Mouse (Mus musculus): ENCODE measurements at regions not wholly inside any gene's neighbourhood (a gene's known extent, or its start where the extent isn't known, plus 50 kb on each side); places are given as distances from the start of the nearest gene placed in this dataset.

DNA sequence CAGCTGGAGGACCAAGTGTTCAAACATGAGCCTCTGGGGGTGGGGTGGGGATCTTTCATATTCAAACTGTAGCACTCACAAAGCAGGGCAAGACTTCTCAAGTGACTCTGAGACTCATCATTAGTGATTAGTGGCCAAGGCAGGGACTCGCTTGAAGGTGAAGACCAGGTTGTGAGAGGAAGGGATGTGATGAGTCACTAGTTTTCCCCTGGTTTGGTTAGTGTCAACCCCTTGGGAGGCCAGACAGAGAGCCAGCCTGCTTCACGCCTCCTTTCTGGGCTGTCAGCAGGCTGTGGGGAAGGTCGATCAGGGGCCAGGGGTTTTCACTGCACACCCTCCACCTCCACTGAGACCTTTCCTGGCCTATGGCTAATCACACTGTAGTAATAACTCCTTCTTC lies 65.2 kb downstream of the Slc30a10 start:
- DNase-seq: no peak

DNA sequence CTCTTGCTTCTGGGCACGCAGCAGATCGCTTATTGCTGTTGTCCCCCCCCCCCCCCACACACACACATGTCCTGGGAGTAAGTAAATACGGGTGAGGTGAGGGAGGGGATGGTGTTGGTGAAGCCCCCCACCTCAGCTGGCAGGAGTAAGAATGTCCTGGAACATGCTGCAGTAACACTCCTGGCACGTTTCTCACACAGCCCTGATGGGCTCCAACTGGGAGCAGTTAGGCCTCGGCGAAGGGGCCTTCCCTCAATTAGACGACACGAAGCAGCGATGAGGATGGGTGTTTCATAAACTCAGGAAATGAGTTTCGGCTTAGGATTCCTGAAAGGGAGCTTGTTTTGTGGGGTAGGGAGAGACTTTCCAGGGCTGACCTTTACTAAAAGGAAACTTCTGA lies 69.4 kb downstream of the Slc30a10 start:
- DNase-seq: no peak

DNA sequence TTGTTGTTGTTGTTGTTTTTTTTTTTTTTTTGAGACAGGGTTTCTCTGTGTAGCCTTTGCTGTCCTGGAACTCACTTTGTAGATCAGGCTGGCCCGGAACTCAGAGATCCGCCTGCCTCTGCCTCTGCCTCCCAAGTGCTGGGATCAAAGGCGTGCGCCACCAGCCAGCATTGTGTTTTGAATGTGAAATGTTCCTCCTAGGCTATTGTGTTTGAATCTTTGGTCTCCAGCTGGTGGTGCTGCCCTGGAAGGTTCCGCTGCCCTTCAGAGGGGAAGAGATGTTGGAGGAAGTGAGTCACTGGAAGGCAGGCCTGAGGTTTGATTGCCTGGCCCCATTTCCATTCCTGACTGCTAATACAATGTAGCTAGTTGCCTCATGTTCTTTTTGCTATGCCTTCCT lies 78.8 kb downstream of the Slc30a10 start:
- DNase-seq: no peak

DNA sequence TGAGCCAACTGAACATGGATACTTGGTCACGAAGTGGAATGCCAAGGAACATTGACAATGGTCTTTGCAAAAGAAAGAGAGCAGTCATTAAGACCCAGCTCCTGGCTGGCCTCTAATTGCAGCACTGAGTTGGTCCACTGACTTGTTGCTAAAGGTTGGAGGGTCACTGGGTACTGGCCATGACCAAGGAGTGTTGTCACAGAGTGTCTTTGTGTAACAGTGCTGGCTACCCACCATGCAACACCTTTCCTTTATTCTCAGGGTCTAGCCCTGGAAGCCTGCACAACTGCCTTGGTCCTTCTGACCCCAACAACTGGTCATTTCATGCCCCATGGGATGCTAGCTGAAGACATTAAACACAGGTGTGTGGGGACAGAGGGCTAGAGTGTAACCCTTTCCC lies 79.5 kb downstream of the Slc30a10 start:
- DNase-seq: no peak

DNA sequence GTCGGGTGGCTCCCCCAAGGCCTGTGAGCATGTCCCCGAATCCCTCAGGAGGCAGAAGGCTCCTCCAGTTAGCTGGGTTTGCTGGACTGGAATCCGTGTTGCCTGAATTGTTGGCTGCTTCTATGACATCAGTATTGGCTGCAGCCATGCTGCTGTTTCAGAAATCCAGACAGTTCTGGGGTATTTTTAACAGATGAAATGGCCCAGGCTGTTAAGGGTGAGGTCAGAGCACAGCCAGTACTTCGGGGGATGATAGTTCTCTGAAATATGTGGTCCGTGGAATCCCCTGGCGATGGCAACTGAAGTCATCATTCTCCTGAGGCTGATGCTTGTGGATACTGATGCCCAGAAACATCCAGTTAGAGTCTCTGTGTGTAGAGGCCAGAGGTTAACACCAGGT lies 80.7 kb downstream of the Slc30a10 start:
- DNase-seq: no peak

DNA sequence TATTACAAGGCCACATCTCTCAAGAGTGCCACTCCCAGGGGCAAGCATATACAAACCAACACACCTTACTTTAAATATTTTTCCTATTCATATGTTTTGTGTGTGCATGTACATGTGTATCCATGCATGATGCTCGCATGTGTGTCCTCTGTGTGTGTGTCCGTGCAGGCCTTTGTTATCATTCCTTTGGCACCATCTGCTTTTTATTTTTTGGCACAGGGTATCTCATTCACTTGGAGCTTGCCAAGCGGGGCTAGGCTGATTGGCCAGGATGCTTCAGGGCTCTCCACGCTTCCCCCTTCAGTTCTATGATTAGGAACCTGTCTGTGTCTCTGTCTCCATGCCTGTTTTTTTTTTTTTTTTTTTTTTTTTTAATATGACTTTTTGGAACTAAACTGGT lies 82.6 kb downstream of the Slc30a10 start:
- DNase-seq: no peak

DNA sequence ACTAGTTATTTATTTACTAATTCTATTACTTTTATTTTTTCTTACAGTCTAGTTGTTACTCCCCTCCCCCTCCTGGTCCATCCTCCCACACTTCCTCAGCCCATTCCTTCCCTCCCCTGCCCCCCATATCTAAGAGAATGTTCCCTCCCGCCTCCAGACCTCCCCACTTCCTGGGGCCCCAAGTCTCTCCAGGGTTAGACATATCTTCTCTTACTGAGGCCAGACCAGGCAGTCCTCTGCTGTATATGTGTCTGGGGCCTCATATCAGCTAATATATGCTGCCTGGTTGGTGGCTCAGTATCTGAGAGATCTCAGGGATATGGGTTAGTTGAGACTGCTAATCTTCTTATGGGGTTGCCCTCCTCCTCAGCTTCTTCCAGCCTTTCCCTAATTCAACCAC lies 84.8 kb downstream of the Slc30a10 start:
- no peak for DNase-seq

DNA sequence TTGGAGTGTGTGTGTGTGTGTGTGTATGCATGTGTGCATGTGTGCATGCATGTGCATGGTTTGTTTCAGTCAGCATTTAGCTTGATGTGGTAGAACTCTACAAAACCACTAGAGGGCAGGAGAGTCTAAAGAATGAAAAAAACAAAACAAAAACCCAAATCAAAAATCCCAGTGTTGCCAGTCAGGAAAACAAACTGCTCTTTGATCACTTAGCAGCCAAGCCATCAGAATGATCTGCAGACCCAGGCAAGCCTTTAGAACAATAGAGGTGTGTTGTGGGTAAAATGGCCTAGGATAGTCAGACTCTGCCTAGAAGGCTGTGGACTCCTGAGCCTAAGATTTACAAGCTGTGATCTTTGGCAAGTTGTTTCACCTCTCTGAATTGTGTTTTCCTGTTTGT lies 91.7 kb downstream of the Slc30a10 start:
- no peak for DNase-seq

DNA sequence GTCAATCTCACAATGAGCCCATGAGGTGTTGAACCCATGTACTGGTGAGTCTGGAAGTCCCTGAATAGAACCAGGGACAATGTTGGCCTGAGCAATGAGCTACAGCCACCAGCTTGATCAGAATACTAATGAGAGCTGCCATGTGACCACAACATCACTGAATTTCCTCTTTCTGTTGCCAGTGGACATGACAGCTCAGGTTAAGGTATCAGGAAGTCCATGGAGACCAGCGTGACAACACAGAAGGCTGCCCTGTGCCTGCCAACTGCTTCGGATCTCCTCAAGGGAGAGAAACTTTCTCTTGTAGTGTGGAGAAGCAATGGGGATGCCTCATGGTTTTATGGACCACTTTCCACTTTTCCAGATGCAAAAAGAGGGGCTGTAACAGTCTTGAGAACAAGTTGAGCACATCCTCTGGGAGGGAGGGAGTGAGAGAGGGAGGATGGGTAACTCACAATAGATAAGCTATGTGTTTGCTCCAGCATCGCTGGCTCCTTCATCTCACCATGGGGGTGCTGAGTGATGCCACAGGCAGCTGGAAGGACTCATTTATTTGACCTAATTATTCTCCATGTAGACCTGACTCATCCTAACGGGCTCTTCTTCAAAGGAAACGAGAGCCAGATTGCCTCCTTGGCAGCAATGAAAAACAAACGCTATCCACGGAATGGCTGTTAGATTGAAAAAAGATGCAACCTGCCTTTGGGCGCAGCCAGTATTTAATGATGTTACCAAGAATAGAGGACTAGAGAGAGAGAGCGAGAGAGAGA lies 118.3 kb downstream of the Slc30a10 start:
- DNase-seq: peak; percentile 24

DNA sequence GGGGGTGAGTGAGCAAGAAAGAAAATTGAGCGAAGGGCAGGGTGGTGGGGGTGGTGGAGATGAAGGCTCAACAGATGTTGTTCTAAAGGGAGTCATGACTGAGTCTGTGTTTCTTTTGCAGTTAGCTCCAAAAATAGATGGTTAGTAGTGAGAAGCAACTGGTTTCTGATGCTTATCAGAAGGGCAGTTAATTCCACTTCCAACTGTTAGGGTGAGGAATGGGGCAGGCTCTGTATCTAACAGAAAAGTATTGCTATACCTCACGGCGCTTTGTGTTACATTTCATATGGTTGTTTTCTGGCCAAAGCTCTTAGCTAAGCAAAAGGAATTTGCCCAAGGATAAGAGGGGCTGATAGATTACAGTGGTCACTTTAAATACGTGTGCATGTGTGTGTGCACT lies 120.3 kb downstream of the Slc30a10 start:
- no peak for DNase-seq

DNA sequence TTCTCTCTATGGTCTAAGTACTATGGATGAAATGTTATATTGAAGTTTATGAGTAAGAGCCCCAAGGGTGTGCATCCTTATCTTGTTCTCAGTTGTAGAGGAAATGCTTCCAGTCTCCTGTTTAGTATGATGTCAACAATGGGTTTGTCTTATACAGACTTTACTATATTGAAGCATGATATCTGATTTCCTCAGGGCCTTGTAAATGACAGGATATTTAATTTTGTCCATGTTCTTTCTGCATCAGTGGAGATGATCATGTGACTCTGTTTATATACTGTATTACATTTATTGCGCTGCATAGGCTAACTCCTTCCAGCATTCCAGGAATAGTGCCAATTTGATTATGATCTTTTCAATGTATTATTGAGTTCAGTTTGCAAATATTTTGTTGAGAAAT lies 125.2 kb downstream of the Slc30a10 start:
- no peak for DNase-seq

DNA sequence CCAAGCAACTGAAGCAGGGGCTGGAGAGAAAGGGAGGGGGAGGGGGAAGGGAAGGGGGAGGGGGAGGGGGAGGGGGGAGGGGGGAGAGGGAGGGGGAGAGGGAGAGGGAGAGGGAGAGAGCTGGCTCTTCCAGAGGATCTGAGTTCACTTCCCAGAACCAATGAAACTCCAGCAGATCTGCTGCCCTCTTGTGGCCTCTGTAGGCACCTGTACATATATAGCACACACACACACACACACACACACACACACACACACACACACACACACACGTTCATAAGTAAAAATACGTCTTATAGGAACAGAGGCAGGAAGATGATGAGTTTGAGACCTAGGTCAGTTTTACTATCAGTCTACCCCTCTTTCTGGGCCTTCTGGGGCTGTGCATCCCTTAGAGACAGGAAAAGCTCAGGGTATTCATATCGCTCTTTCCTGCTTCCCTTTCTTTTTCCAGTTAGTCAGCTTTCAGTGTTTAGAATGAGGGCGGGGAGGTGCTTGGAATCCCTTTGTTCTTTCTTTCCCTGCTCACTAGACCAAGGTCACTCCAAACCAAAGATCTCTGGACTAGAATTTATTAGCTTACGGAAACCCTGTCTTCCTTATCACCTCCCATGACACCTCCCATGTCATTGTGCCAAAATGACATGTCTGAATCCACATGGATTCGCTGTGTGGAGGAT lies 130.7 kb downstream of the Slc30a10 start:
- peak; percentile 9 for DNase-seq

DNA sequence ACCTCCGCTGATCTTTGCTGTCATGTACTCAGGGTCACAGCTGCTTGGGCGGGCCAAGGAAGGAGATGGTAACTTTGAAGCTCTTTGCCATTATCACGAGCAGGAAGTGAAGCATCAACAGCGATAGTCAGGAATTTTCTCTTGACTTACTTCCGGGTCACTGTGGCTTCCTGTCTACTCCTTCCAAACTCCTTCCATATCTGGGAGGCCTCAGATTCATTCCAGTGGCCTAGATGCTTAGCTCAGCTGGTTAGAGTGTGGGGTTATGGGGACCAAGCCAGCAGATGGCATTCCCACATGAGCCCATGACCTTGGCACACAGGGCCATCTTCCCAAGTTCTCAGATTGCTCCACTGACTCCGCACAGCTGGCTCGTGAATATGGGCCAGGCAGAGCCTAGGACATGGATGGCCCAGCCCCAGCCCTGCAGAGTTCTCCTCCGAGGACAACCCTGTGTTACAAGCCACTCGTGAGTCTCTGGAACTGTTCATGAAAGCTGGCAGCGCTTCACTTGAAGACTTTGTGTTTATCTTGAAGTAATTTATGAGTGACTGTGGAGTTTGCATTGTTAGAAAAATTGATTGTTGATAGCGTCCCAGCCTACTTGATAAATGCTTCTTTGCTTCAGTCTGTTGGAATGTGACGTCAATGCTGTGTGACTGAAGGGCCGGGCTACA lies 133.2 kb downstream of the Slc30a10 start:
- DNase-seq: peak; percentile 33

DNA sequence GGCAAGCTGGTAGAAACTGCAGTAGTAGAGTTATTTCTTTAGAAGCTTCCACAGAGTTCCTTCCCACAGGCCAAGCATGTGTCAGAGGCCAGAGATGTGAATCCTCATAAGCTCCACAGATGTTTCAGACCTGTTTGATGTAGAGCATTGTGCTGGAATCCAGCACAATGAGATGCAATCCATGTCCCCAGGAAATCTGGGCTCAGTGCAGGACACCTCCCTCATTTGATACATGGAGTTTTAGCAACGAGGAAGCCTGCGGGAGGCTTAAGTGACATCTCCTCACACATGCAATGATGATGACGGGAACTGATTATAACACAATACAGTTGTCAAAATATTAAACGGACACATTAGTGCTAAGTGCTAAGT lies 133.7 kb downstream of the Slc30a10 start:
- no peak for DNase-seq

DNA sequence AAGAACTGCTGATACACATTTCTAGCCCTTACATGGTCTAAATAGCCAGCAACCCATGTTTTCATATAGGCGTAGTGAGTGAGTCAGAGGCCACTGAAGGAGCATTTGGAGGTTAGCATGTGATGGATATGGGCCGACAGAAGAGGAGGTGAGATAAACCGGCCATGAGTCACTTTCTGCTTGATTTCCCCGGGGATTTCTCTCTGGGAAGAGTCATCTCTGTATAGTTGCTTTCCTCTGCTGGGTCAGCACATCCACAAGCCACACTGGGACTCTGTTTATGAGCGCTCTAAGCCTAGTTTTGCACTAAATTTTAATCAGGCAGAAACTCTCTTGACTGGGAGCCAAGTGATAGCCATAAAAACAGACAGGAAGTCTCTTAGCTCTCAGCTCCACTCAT lies 142.2 kb downstream of the Slc30a10 start:
- DNase-seq: no peak

DNA sequence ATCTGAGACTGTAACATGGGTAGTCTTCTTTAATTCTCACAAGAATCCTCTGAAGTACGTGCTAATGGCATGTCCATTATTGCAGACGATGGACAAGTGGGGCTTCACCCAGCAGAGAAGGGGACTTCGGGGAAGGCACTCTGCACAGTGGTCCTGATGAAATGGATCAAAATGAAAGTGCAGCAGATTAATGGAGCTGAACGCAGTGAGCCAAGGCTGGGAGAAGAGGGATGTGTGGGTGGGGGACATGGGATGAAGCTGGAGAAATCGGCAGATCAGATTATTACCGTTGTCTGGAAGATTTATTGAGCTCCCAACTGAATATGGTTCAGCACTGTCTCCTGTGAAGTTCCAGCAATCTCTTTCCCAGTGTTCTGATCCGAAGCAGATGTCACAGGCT lies 143.9 kb downstream of the Slc30a10 start:
- no peak for DNase-seq

DNA sequence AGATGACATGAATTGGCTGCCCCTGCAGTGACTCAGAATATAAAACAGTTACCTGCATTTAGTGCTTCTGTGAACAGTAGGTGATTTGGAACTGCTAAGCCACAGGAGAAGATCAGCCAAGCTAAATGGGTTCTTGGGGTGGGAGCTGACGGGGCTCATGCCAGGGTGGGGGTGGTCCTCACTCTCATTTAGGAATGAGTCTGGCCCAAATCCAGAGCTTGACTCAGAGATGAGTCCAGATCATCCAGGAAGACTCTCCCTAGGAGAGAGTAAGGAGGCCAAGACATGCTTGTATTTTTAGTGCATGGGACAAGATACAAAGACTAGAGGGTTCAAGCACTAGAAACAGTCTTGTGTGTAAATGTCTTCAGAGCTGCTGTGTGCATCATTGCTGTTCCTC lies 146.5 kb downstream of the Slc30a10 start:
- no peak for DNase-seq

DNA sequence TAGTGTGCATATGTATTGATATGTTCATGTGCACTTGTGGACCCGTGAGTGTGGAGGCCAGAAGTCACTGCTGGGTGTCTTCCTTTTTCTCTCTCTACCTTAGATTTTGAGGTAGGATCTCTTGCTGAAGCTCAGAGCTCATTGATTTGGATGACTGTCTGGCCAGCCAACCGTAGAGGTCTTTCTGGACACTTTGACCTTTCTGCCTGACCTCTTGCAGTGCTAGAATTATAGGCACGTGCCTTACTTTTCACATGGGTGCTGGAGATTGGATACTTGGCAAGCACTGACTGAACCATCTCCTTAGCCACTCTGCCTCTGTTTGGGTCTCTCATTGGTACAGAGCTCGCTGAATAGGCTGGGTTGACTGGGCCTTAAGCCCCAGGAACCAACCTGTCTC lies 151.3 kb downstream of the Slc30a10 start:
- DNase-seq: no peak

DNA sequence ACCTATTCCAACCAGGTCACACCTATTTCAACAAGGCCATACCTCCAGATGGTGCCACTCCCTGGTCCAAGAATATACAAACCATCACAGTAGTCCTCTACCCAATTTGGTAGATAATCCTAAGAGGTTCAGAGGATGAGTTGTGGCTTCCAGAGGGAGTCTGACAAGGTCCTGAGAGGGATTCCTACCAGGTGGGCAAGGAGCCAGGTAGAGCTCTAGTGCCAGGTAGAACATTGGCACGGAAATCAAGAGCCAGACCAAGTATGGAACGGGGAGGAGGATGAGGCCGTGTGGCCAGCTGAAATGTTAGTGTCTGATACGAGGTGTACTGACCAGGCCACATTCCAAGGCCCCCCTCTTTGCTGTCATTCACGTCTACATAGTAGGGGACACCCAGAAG lies 153.0 kb downstream of the Slc30a10 start:
- no peak for DNase-seq

DNA sequence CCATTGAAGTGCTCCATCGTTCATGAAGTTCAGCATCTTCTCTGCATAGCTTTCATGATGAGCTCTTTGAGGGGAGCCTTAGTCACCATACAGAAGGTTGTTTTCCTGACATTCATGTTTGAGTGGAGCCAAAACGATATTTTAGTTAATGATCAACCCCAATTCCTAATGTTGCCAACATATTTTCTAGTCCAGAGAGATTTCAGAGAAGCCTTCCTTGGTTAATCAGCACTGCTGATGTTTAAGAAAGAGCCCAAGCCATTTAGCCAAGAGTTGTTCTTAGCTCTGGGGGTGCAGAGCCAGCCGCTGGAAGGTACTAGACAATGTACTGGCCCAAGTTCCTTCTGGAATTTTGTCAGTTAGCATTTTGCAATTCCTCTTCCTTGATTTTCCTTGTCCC lies 153.8 kb downstream of the Slc30a10 start:
- no peak for DNase-seq

DNA sequence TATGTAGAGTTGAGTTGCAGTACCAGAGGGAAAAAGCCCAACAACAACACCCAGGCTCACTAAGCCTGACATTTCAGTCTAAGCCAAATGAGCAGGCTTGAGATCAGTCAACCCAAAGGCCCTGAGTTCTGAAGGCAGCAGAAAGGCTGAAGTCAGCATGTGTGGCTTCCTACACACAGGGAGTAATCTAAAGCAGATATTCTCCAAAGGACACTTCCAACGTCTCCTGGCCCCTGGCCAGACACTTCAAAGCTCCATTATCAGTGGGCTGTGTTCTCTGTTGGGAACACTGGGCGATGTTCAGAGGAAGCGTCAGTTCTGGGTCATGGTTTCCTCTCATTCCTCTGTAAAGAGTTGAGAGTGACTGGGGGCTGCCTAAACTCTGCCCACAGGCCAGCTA lies 155.9 kb downstream of the Slc30a10 start:
- DNase-seq: peak; percentile 61

DNA sequence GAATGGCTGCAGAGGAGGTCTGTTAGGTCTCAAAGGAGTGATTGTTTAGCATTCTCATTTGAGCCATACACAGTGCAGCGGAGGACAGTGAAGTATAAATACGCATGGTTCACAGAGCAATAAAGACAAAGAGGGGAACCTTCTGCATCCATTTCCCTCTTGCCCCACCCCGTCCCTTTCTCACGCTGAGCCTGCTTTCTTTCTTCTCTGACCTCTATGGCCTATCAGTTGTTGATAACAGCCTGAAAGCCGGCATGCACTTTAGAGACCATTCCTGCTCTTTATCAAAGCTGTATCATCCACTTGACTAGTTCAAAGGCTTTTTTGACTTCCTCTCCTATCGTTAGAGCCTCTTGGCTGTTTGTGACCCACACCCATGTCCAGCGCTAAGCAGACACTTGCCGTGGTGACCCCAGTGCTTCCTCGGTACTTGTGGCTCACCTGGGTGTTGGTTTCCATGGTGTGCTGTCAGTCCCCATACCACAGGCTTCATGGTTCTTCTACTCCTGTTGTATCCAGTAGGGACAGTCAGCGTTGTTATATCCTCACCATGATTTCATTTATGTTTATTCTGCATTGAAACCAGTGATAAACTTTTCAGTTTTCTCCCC lies 161.3 kb downstream of the Slc30a10 start:
- DNase-seq: no peak

DNA sequence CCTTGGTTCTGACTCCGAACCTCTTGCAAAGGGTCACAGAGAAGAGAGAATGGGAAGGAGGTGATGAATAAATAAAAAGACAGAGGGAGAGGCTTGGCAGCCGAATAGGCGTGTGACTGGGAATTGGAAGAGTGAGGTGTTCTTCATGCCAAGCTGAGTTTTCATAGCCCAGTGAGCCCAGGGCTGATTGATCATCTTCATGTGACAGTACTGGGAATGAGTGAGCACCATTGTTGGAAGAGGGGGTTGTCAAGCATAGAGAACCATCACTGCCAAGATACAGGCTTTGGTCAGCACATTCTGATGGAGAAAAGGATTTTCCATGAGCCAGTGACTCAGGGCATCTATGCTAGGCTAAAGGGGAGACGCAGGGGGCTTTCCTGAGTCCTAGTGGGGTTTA lies 163.0 kb downstream of the Slc30a10 start:
- DNase-seq: no peak
